Mouse (Mus musculus): Measurements from ENCODE around the gene Tmem246.

DNA sequence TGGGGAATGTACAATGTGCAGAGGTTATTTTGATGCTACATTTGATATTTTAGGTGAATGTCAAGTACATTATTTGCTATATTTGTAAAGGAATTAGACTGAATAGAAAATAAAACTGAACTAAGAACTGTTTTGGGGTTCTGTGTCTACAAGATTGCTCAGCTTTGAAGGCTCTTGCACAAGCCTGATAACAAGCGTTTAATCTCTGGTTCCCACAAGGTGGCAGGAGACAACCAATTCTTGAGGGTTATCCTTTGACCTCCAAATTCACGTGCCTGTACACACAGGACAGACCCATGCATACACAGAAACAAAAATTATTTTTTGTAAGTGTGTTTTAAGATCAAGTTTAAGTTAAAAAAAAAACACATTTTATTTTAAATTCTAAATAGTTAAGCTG is 42.2 kb upstream of the Tmem246 start:
- TF ChIP-seq CTCF (IDR thresholded peaks at IDR 0.05; ENCODE audit: low read depth, low read length) (no peak), POLR2A (IDR thresholded peaks at IDR 0.05; ENCODE audit: borderline replicate concordance, low read depth, low read length) (no peak)
